Mouse (Mus musculus) intestine, embryonic 16.5 days (tissue): ENCODE results near the gene B3gntl1. TPM values are rescaled to one million over a fixed set of nuclear protein-coding genes. Genes with fewer than 3 reads are reported as not detected.

Experiments used
- ATAC-seq: fragments of 200-750 bp; cut with Nextera tagmentation; 2 replicates; pipeline ENCODE4 v1.8.0; 2017; ENCODE audit warnings: moderate TSS enrichment, moderate library complexity
- H3K27ac ChIP-seq: fragments of 300-500 bp; sonication (generic); 2 replicates; pipeline ENCODE4 v1.5.1; 2014; ENCODE audit warnings: mild to moderate bottlenecking, low read length
- H3K27me3 ChIP-seq: fragments of 300-500 bp; sonication (generic); replicated peaks from 2 replicates; pipeline ENCODE4 v1.6.1; 2014; ENCODE audit warnings: low read length, control low read depth, mixed read lengths; ENCODE audit not compliant: control insufficient read depth, insufficient read depth
- H3K36me3 ChIP-seq: fragments of 300-500 bp; sonication (generic); 2 replicates; pipeline ENCODE4 v1.6.1; 2014; ENCODE audit warnings: low read length, control low read depth; ENCODE audit not compliant: control insufficient read depth, insufficient read depth
- H3K4me1 ChIP-seq: fragments of 300-500 bp; sonication (generic); 2 replicates; pipeline ENCODE4 v1.6.1; 2014; ENCODE audit warnings: low read length, control low read depth, mixed read lengths; ENCODE audit not compliant: control insufficient read depth, insufficient read depth
- H3K4me2 ChIP-seq: fragments of 300-500 bp; sonication (generic); 2 replicates; pipeline ENCODE4 v1.6.1; 2014; ENCODE audit warnings: low read depth, low read length, control low read depth
- H3K4me3 ChIP-seq: fragments of 300-500 bp; sonication (generic); 2 replicates; pipeline ENCODE4 v1.5.1; 2014; ENCODE audit warnings: mild to moderate bottlenecking, low read length
- H3K9ac ChIP-seq: fragments of 300-500 bp; sonication (generic); 2 replicates; pipeline ENCODE4 v1.6.1; 2014; ENCODE audit warnings: low read depth, low read length
- H3K9me3 ChIP-seq: fragments of 300-500 bp; sonication (generic); 2 replicates; pipeline ENCODE4 v1.6.1; 2016; ENCODE audit warnings: low read length, control low read depth; ENCODE audit not compliant: control insufficient read depth
- WGBS: fragments of 180-500 bp; shearing (Covaris S2); extraction: QIAGEN DNeasy Blood & Tissue Kit; methylation state at CpG from one replicate; pipeline ENCODE4 v1.1.7; 2014; 5-methylcytosine and 5-hydroxymethylcytosine counted together
- polyA plus RNA-seq: library from polyadenylated mRNA; unstranded; fragments of >200 nt; fragmentation: Nextera tagmentation; extraction: Ambion mirVana; gene quantifications from 2 replicates; pipeline ENCODE4 v1.2.1, GENCODE M21; 2015

B3gntl1 gene
- polyA plus RNA-seq, 1 experiment from 2014 or later: 6.8 TPM

DNA sequence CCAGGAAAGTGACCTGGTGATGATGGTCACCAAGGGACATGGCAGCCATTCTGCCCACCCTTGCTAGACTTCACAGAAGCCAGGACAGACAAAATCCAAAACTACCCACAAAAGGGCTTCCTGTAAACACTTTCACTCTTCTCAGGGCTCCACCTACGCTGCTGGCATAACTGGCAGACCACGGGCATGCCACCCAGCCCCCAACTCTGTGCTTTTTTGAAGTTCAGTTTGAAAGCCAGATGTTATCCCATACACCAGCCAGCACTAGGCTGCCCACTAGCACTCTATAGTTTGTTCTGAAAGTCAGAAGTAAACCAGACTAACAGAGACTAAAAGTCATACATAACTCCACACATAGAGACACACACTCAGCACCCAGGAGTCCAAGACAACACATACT, 15.1 kb upstream of the B3gntl1 start:
- 88% methylated on average over 2 of the region's 2 CpGs for WGBS
- no peak for ATAC-seq
- Histone ChIP-seq H3K4me3 (no peak overlapping the region), H3K4me1 (no peaks in the 10 kb centered on the region), H3K36me3 (no peaks in the 10 kb centered on the region), H3K9ac (no peak overlapping the region), H3K9me3 (no peaks in the 10 kb centered on the region), H3K27ac (no peak overlapping the region), H3K27me3 (no peaks in the 10 kb centered on the region), H3K4me2 (no peak overlapping the region)

- H3K27me3 ChIP-seq: no peaks in the 10 kb centered on the region
- ATAC-seq: no peak
- H3K36me3 ChIP-seq: no peaks in the 10 kb centered on the region
- no peak overlapping the region for H3K4me3 ChIP-seq
- 76% methylated on average over 5 of the region's 5 CpGs for WGBS
- no peak overlapping the region for H3K27ac ChIP-seq
- no peaks in the 10 kb centered on the region for H3K4me1 ChIP-seq
- H3K4me2 ChIP-seq: no peak overlapping the region
- no peak overlapping the region for H3K9ac ChIP-seq
- H3K9me3 ChIP-seq: no peaks in the 10 kb centered on the region
Observed at GRCm38 (mm10) chr11:121686674-121687073, 13.7 kb upstream of the B3gntl1 start.

- no peak overlapping the region for H3K27ac ChIP-seq
- no peak overlapping the region for H3K9ac ChIP-seq
- H3K4me1 ChIP-seq: no peaks in the 10 kb centered on the region
- ATAC-seq: no peak
- no peaks in the 10 kb centered on the region for H3K36me3 ChIP-seq
- 78% methylated on average over 4 of the region's 4 CpGs for WGBS
- H3K27me3 ChIP-seq: no peaks in the 10 kb centered on the region
- no peaks in the 10 kb centered on the region for H3K9me3 ChIP-seq
- no peak overlapping the region for H3K4me2 ChIP-seq
- H3K4me3 ChIP-seq: no peak overlapping the region
Observed at GRCm38 (mm10) chr11:121686091-121686490, 13.1 kb upstream of the B3gntl1 start.

GRCm38 (mm10) chr11:121685491-121686001, 12.6 kb upstream of the B3gntl1 start:
- H3K4me1 ChIP-seq: no peaks in the 10 kb centered on the region
- no peak overlapping the region for H3K4me2 ChIP-seq
- H3K36me3 ChIP-seq: no peaks in the 10 kb centered on the region
- no peak for ATAC-seq
- H3K27me3 ChIP-seq: no peaks in the 10 kb centered on the region
- no peak overlapping the region for H3K4me3 ChIP-seq
- 60% methylated on average over 6 of the region's 6 CpGs for WGBS
- H3K27ac ChIP-seq: no peak overlapping the region
- H3K9ac ChIP-seq: no peak overlapping the region
- H3K9me3 ChIP-seq: no peaks in the 10 kb centered on the region

GRCm38 (mm10) chr11:121683243-121683642, 10.3 kb upstream of the B3gntl1 start:
- ATAC-seq: no peak
- H3K9me3 ChIP-seq: no peaks in the 10 kb centered on the region
- H3K4me1 ChIP-seq: no peaks in the 10 kb centered on the region
- H3K9ac ChIP-seq: no peak overlapping the region
- WGBS: 60% methylated on average over 3 of the region's 3 CpGs
- H3K36me3 ChIP-seq: no peaks in the 10 kb centered on the region
- H3K4me3 ChIP-seq: no peak overlapping the region
- H3K27ac ChIP-seq: no peak overlapping the region
- H3K27me3 ChIP-seq: no peaks in the 10 kb centered on the region
- H3K4me2 ChIP-seq: no peak overlapping the region

- H3K4me1 ChIP-seq: no peaks in the 10 kb centered on the region
- no peak overlapping the region for H3K4me3 ChIP-seq
- 67% methylated on average over 5 of the region's 5 CpGs for WGBS
- no peaks in the 10 kb centered on the region for H3K36me3 ChIP-seq
- no peaks in the 10 kb centered on the region for H3K27me3 ChIP-seq
- H3K9ac ChIP-seq: no peak overlapping the region
- no peaks in the 10 kb centered on the region for H3K9me3 ChIP-seq
- no peak for ATAC-seq
- no peak overlapping the region for H3K4me2 ChIP-seq
- no peak overlapping the region for H3K27ac ChIP-seq
Observed at GRCm38 (mm10) chr11:121680750-121681149, 7.8 kb upstream of the B3gntl1 start.

- Histone ChIP-seq H3K27me3 (no peaks in the 10 kb centered on the region), H3K27ac (peak overlapping the region; percentile 68), H3K36me3 (no peaks in the 10 kb centered on the region), H3K4me3 (no peak overlapping the region), H3K9ac (no peak overlapping the region), H3K4me2 (no peak overlapping the region), H3K9me3 (no peaks in the 10 kb centered on the region), H3K4me1 (no peaks in the 10 kb centered on the region)
- WGBS: 64% methylated on average over 2 of the region's 2 CpGs
- peak; percentile 87 for ATAC-seq
Observed at GRCm38 (mm10) chr11:121679581-121679980, 6.6 kb upstream of the B3gntl1 start.

- ATAC-seq: no peak
- no peak overlapping the region for H3K9ac ChIP-seq
Observed at GRCm38 (mm10) chr11:121676836-121677235, 3.9 kb upstream of the B3gntl1 start.

DNA sequence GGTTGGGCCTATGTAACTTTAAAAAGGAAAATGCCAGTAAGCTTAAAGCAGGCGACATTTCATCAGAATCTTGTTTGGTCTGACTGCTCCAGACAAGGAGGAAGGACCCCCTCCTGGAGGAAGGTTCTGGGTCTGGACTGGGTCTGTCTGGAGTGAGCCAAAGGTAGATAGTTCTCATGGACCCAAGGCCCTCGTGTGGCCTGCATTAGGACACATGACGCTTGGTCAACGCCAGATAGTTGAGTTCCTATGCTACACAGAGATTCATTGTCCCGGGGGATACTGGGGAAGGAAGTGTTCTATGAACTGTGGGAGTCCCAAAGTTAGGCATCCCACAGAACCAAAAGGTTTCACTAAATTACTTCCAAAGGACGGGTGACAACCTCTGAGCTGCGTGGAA, 676 bp upstream of the B3gntl1 start:
- Histone ChIP-seq H3K4me2 (peak overlapping the region; percentile 84), H3K27me3 (no peaks in the 10 kb centered on the region), H3K4me1 (peaks cover 8% of the 10 kb centered on the region; the same call in 1 of the 2 replicates), H3K4me3 (peak overlapping the region; percentile 79), H3K9ac (peak overlapping the region; percentile 70), H3K36me3 (no peaks in the 10 kb centered on the region), H3K9me3 (no peaks in the 10 kb centered on the region), H3K27ac (peak overlapping the region; percentile 97)
- WGBS: 70% methylated on average over 7 of the region's 7 CpGs
- ATAC-seq: peak; percentile 6

More at GRCm38 (mm10) chr11:121676836-121677235, 3.9 kb upstream of the B3gntl1 start:
- Histone ChIP-seq H3K9me3 (no peaks in the 10 kb centered on the region), H3K4me3 (no peak overlapping the region), H3K27me3 (no peaks in the 10 kb centered on the region), H3K4me2 (no peak overlapping the region), H3K36me3 (no peaks in the 10 kb centered on the region), H3K4me1 (peaks cover 8% of the 10 kb centered on the region; the same call in 1 of the 2 replicates), H3K27ac (no peak overlapping the region)
- 90% methylated on average over 2 of the region's 2 CpGs for WGBS
